Mouse (Mus musculus) liver, embryonic 15.5 days (tissue): ENCODE data around the gene Rbfox3. TPM values are rescaled to one million over a fixed set of nuclear protein-coding genes. Genes with fewer than 3 reads are reported as not detected.
A peak's percentile ranks its signal among the peaks of the same experiment; 100 is the strongest.

ENCODE experiments used
- ATAC-seq: fragments of 200-750 bp; cut with Nextera tagmentation; 2 replicates; pipeline ENCODE4 v1.8.0; 2017; ENCODE audit warnings: moderate number of reproducible peaks, mild to moderate bottlenecking, moderate library complexity; ENCODE audit not compliant: insufficient read depth
- H3K27ac ChIP-seq: fragments of 300-500 bp; sonication (generic); replicated peaks from 2 replicates; pipeline ENCODE4 v1.5.1; 2015; ENCODE audit warnings: mild to moderate bottlenecking, inconsistent platforms
- H3K27me3 ChIP-seq: fragments of 300-500 bp; sonication (generic); 2 replicates; pipeline ENCODE4 v1.6.1; 2015; ENCODE audit warnings: mild to moderate bottlenecking, inconsistent platforms
- H3K36me3 ChIP-seq: fragments of 300-500 bp; sonication (generic); replicated peaks from 2 replicates; pipeline ENCODE4 v1.6.1; 2015; ENCODE audit warnings: moderate library complexity, mild to moderate bottlenecking, inconsistent platforms
- H3K4me1 ChIP-seq: fragments of 300-500 bp; sonication (generic); replicated peaks from 2 replicates; pipeline ENCODE4 v1.6.1; 2015; ENCODE audit warnings: inconsistent platforms
- H3K4me2 ChIP-seq: fragments of 300-500 bp; sonication (generic); 2 replicates; pipeline ENCODE4 v1.6.1; 2015; ENCODE audit warnings: moderate library complexity, mild to moderate bottlenecking, inconsistent platforms
- H3K4me3 ChIP-seq: fragments of 300-500 bp; sonication (generic); replicated peaks from 2 replicates; pipeline ENCODE4 v1.5.1; 2015; ENCODE audit warnings: mild to moderate bottlenecking, inconsistent platforms
- H3K9ac ChIP-seq: fragments of 300-500 bp; sonication (generic); 2 replicates; pipeline ENCODE4 v1.6.1; 2015; ENCODE audit warnings: moderate library complexity, mild to moderate bottlenecking, inconsistent platforms
- H3K9me3 ChIP-seq: fragments of 300-500 bp; sonication (generic); replicated peaks from 2 replicates; pipeline ENCODE4 v1.6.1; 2016; ENCODE audit warnings: inconsistent platforms
- WGBS: fragments of 180-500 bp; shearing (Covaris S2); methylation state at CpG from one replicate; pipeline ENCODE4 v1.1.7; 2015; ENCODE audit warnings: mixed read lengths; ENCODE audit not compliant: insufficient replicate concordance; 5-methylcytosine and 5-hydroxymethylcytosine counted together
- polyA plus RNA-seq: library from polyadenylated mRNA; unstranded; fragments of >200 nt; fragmentation: Nextera tagmentation; extraction: Ambion mirVana; gene quantifications from 2 replicates; pipeline ENCODE4 v1.2.1, GENCODE M21; 2015

Rbfox3 gene
- polyA plus RNA-seq, 1 experiment from 2014 or later, result 0.13 TPM

DNA sequence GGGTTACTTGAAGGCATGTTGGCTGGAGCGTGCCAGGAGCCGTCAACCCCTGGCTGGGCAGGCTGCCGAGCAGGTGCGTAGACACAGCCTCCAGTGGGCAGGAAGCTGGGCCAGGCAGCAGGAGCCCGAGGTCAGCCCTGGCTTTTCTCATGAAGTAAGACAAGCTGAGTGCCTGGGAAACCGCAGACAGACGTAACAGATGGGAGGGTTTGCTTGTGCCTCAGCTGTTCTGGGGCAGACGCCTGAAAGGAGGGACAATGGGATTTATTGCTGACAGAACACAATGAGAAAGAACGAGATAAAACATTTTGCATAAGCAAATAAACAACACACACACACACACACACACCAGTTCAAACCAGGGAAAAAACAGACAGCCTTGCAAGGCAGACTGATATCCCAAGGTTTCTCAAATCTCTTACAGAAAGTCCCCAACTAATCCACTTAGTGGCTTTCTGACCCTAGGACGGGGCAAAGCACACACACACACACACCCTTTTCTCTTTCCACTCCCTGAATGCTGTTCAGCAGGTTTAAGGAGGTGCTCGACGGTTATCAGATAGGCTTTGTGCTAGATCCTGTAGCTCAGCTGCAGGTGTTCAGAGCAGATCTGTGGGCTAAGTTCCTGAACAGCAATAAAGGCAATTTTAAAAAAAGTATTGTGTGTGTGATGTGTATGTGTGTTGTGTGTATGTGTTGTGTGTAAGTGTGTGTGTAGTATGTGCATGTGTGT, 441.0 kb downstream of the Rbfox3 start:
- Histone ChIP-seq H3K27me3 (no peaks in the 10 kb centered on the region), H3K36me3 (no peaks in the 10 kb centered on the region), H3K4me1 (peaks cover 59% of the 10 kb centered on the region), H3K27ac (peak overlapping the region; percentile 53), H3K9ac (0 out of 2 replicates have a peak overlapping the region, but pooled peaks have one; percentile 6), H3K9me3 (no peaks in the 10 kb centered on the region), H3K4me3 (no peak overlapping the region), H3K4me2 (peak overlapping the region; percentile 21; the same call in 1 of the 2 replicates)
- ATAC-seq, result peak; percentile 65
- 8% methylated on average over 12 of the region's 12 CpGs for WGBS

- ATAC-seq, result no peak
- 50% methylated on average over 10 of the region's 10 CpGs for WGBS
- peak overlapping the region; percentile 21; the same call in 1 of the 2 replicates for H3K4me2 ChIP-seq
- H3K27ac ChIP-seq, result peak overlapping the region; percentile 53
- no peaks in the 10 kb centered on the region for H3K9me3 ChIP-seq
- H3K9ac ChIP-seq, result no peak overlapping the region
- no peaks in the 10 kb centered on the region for H3K36me3 ChIP-seq
- H3K4me3 ChIP-seq, result no peak overlapping the region
- H3K4me1 ChIP-seq, result peaks cover 53% of the 10 kb centered on the region
- no peaks in the 10 kb centered on the region for H3K27me3 ChIP-seq
These were observed 441.8 kb downstream of the Rbfox3 start for GRCm38 (mm10) chr11:118469509-118470160.

DNA sequence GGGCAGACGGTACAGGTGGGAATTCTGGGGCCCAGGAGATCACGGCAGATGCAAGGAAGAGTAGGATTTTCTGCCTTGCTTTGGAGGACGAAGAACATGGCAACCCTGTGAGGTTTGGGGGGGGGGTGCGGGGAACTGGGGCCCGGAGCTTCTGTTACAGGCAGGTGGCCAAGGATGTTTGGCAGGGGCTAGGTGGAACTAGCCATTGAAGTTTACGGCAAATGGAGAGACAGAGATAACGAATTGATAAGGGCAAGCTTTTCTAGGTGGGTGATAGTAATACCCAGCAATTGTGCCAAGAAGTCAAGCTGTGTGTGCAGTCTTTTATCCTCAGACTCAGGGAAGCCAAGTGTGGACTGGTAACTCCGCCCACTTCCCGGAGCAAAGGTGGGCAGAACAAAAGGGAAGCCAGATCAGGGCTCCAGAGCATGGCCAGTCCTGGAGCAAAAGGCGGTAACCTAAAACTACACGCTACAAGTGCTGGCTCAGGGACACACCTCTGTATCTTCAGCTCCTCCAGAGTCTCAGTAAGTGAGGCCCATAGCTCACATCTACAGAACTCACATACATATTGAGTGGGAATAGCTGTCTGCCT, 443.9 kb downstream of the Rbfox3 start:
- H3K4me2 ChIP-seq, result no peak overlapping the region
- H3K27ac ChIP-seq, result no peak overlapping the region
- no peak overlapping the region for H3K4me3 ChIP-seq
- no peaks in the 10 kb centered on the region for H3K36me3 ChIP-seq
- 44% methylated on average over 11 of the region's 11 CpGs for WGBS
- H3K9ac ChIP-seq, result no peak overlapping the region
- no peak for ATAC-seq
- peaks cover 32% of the 10 kb centered on the region for H3K4me1 ChIP-seq
- H3K9me3 ChIP-seq, result no peaks in the 10 kb centered on the region
- H3K27me3 ChIP-seq, result no peaks in the 10 kb centered on the region

DNA sequence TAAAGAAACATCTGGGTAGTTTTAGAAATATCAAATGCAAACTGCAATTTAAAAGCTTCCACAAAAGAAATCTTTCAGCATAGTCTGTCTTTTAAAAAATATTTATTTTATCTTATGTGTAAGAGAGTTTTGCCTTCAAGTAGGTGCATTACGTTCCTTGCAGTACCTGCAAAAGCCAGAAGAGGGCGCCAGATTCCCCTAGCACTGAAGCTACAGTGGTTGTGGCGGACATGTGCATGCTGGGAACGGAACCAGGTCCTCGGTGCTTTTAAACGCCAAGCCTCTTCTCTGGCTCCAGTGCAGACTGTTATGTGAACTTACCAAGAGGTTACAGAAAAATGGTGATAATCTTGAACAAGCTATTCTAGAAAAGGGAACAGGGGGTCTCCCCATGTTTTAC, 451.1 kb downstream of the Rbfox3 start:
- WGBS, result 58% methylated on average over 6 of the region's 6 CpGs
- Histone ChIP-seq H3K4me3 (no peak overlapping the region), H3K4me1 (peaks cover 3% of the 10 kb centered on the region; the same call in 1 of the 2 replicates), H3K27me3 (no peaks in the 10 kb centered on the region), H3K4me2 (no peak overlapping the region), H3K36me3 (no peaks in the 10 kb centered on the region), H3K9ac (no peak overlapping the region), H3K9me3 (no peaks in the 10 kb centered on the region), H3K27ac (no peak overlapping the region)
- no peak for ATAC-seq

DNA sequence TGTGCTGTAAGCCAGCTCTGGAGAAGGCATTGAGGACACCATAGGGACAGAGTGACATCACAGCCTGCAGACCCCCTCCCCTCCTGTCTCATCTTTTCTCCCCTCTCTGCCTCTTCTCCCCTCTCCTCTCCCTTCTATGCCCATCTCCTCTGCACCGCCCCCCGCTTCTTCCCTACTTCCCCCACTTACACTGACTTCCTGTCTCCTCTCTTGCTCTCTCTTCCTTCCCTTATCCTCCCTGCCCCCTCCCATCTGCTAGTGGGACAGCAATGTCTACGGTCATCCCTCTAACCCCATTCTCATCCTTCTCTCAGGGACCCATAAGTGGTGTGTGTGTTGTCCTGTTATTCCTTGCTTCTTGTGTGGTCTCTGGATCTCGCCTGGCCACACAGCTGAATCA, 451.9 kb downstream of the Rbfox3 start:
- H3K9me3 ChIP-seq, result no peaks in the 10 kb centered on the region
- H3K4me2 ChIP-seq, result peak overlapping the region; percentile 13; the same call in 1 of the 2 replicates
- ATAC-seq, result 0 out of 2 replicates have a peak, but pooled peaks have one; percentile 7
- peaks cover 3% of the 10 kb centered on the region; the same call in 1 of the 2 replicates for H3K4me1 ChIP-seq
- no peak overlapping the region for H3K4me3 ChIP-seq
- 46% methylated on average over 3 of the region's 4 CpGs for WGBS
- no peak overlapping the region for H3K9ac ChIP-seq
- H3K27me3 ChIP-seq, result no peaks in the 10 kb centered on the region
- no peak overlapping the region; the same call in 1 of the 2 replicates for H3K27ac ChIP-seq
- no peaks in the 10 kb centered on the region for H3K36me3 ChIP-seq

DNA sequence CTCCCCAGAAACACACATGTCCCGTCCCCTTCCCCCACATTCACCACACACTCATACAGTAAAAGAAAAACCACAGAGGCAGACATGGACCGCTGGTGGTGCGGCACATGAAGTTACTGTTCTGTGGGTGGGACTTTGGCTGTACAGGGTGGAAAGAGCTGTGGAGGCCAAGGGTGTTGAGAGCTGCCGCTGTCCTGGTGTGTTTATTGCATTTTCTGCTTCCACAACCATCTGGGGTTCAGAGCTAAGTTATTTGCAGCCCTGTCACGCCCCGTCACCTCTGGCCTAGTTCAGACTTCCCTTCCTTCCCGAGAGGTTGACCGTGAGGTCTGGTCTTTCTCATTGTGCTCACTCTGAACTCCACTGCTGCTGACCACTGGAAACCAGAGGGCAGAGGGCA, 452.3 kb downstream of the Rbfox3 start:
- no peaks in the 10 kb centered on the region for H3K27me3 ChIP-seq
- H3K27ac ChIP-seq, result peak overlapping the region; percentile 45
- H3K4me1 ChIP-seq, result peaks cover 3% of the 10 kb centered on the region; the same call in 1 of the 2 replicates
- H3K4me2 ChIP-seq, result peak overlapping the region; percentile 13; the same call in 1 of the 2 replicates
- H3K36me3 ChIP-seq, result no peaks in the 10 kb centered on the region
- H3K9ac ChIP-seq, result no peak overlapping the region
- 12% methylated on average over 8 of the region's 8 CpGs for WGBS
- H3K4me3 ChIP-seq, result no peak overlapping the region
- no peaks in the 10 kb centered on the region for H3K9me3 ChIP-seq
- peak; percentile 66; the same call in 1 of the 2 replicates for ATAC-seq

GRCm38 (mm10) chr11:118456937-118457336, 454.5 kb downstream of the Rbfox3 start:
- Histone ChIP-seq H3K4me3 (no peak overlapping the region), H3K36me3 (no peaks in the 10 kb centered on the region)
- ATAC-seq, result 0 out of 2 replicates have a peak, but pooled peaks have one; percentile 8

GRCm38 (mm10) chr11:118455788-118456187, 455.6 kb downstream of the Rbfox3 start:
- Histone ChIP-seq H3K4me3 (no peak overlapping the region), H3K4me2 (no peak overlapping the region), H3K36me3 (no peaks in the 10 kb centered on the region), H3K9ac (no peak overlapping the region), H3K27ac (no peak overlapping the region), H3K4me1 (peaks cover 3% of the 10 kb centered on the region; the same call in 1 of the 2 replicates), H3K27me3 (no peaks in the 10 kb centered on the region), H3K9me3 (no peaks in the 10 kb centered on the region)
- ATAC-seq, result no peak
- 53% methylated on average over 6 of the region's 6 CpGs for WGBS

More at GRCm38 (mm10) chr11:118456937-118457336, 454.5 kb downstream of the Rbfox3 start:
- Histone ChIP-seq H3K4me1 (peaks cover 3% of the 10 kb centered on the region; the same call in 1 of the 2 replicates), H3K27me3 (no peaks in the 10 kb centered on the region), H3K9ac (no peak overlapping the region), H3K27ac (no peak overlapping the region), H3K4me2 (no peak overlapping the region), H3K9me3 (no peaks in the 10 kb centered on the region)
- 59% methylated on average over 11 of the region's 11 CpGs for WGBS

GRCm38 (mm10) chr11:118453886-118454671, 457.3 kb downstream of the Rbfox3 start:
- Histone ChIP-seq H3K27me3 (no peaks in the 10 kb centered on the region), H3K36me3 (no peaks in the 10 kb centered on the region), H3K4me3 (no peak overlapping the region), H3K9me3 (no peaks in the 10 kb centered on the region), H3K27ac (no peak overlapping the region), H3K4me1 (0 out of 2 replicates have a peak, but pooled peaks cover 3% of the 10 kb centered on the region), H3K9ac (no peak overlapping the region), H3K4me2 (no peak overlapping the region)
- 63% methylated on average over 11 of the region's 11 CpGs for WGBS
- no peak for ATAC-seq

DNA sequence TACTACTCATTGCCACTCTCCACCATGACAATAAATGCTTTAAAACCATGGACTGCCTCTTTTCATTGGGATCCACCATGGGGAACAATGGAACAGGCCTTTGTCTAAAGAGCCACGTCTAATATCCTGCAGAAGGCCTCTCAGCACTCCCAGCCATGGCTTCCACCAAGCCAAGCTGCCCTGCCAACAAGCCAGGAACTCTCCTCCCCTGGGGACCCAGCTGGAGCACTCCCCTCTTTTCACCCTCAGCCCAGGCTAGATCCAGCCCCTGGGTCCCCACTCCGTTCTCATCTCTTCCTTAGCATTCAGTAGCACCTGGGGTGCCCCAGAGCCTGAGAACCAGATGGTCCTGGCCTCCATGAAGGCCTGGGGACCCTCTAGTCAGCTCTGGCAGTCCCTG, 458.4 kb downstream of the Rbfox3 start:
- Histone ChIP-seq H3K4me3 (no peak overlapping the region), H3K4me1 (0 out of 2 replicates have a peak, but pooled peaks cover 3% of the 10 kb centered on the region), H3K4me2 (no peak overlapping the region), H3K27ac (no peak overlapping the region), H3K36me3 (no peaks in the 10 kb centered on the region), H3K27me3 (no peaks in the 10 kb centered on the region), H3K9ac (no peak overlapping the region), H3K9me3 (no peaks in the 10 kb centered on the region)
- WGBS, result 48% methylated on average over 2 of the region's 2 CpGs
- no peak for ATAC-seq
